Mouse (Mus musculus): ENCODE results near the gene Fam181a. TPM values are rescaled to one million over a fixed set of nuclear protein-coding genes. Genes with fewer than 3 reads are reported as not detected.

Fam181a gene
- total and polyA plus RNA-seq, 2 experiments from 2014 or later = 9.1 to 10.7 TPM

DNA sequence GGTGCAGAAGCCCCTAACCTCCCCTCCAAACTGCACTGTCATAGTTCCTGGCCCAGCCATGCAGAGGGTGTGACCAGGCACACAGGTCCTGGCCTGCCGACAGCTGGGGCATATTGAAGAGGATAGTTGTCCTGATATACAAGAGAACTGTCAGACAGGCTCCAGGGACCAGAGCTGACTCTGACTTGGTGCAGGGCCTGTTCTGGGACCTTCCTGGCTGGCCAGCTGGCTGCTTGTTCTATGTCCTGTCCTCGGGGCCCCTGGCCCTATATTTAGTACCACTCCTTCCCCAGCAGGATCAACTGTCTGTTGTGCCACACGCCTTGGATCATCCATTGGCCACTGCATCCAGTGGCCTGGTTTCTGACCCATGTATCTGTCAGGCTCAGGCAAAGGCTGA, 51.6 kb downstream of the Fam181a start:
- ATAC-seq = no peak
- no peaks in the 10 kb centered on the region for H3K27me3 ChIP-seq (ENCODE audit: insufficient read depth, low read length)
- no peak overlapping the region for H3K9ac ChIP-seq

More for the DNA sequence above, 51.6 kb downstream of the Fam181a start:
- DNase-seq = no peak
- Histone ChIP-seq H3K9me3 (ENCODE audit: low read length) (no peaks in the 10 kb centered on the region), H3K4me1 (ENCODE audit: insufficient read depth) (no peaks in the 10 kb centered on the region), H3K4me2 (ENCODE audit: low read depth) (no peak overlapping the region), H3K27ac (ENCODE audit: low read depth, low read length) (no peak overlapping the region), H3K36me3 (ENCODE audit: insufficient read depth) (no peaks in the 10 kb centered on the region), H3K4me3 (ENCODE audit: low read depth, low read length) (no peak overlapping the region)
- TF ChIP-seq CTCF (IDR thresholded peaks at IDR 0.05; ENCODE audit: low read depth) = no peak
- WGBS = 73% methylated on average over 3 of the region's 3 CpGs

Other genes with a start within 250 kb of the Fam181a start
- 0.67 and 1.5 TPM in 2 replicates for gene Prima1, start 68.8 kb upstream of the Fam181a start, total RNA-seq (2014; rRNA removed)
- 0.69 and 0.72 TPM in 2 replicates for gene Prima1, start 68.8 kb upstream of the Fam181a start, polyA plus RNA-seq (2015; fragmentation: Nextera tagmentation; extraction: Ambion mirVana)
- 1.6 and 2.1 TPM in 2 replicates for gene Asb2, start 45.0 kb downstream of the Fam181a start, total RNA-seq (2014; rRNA removed)
- gene Asb2, start 45.0 kb downstream of the Fam181a start, polyA plus RNA-seq (2015; fragmentation: Nextera tagmentation; extraction: Ambion mirVana) = 1.5 and 1.6 TPM in 2 replicates
- 22.2 and 26.5 TPM in 2 replicates for gene Otub2, start 77.7 kb downstream of the Fam181a start, total RNA-seq (2014; rRNA removed)
- 18.9 and 21.3 TPM in 2 replicates for gene Otub2, start 77.7 kb downstream of the Fam181a start, polyA plus RNA-seq (2015; fragmentation: Nextera tagmentation; extraction: Ambion mirVana)
- 5.1 and 11.8 TPM in 2 replicates for gene 9330161L09Rik, start 96.8 kb downstream of the Fam181a start, total RNA-seq (2014; rRNA removed)
- gene 9330161L09Rik, start 96.8 kb downstream of the Fam181a start, polyA plus RNA-seq (2015; fragmentation: Nextera tagmentation; extraction: Ambion mirVana) = 0.82 and 1.3 TPM in 2 replicates
- 140 and 175 TPM in 2 replicates for gene Ddx24, start 114.9 kb downstream of the Fam181a start, total RNA-seq (2014; rRNA removed)
- gene Ddx24, start 114.9 kb downstream of the Fam181a start, polyA plus RNA-seq (2015; fragmentation: Nextera tagmentation; extraction: Ambion mirVana) = 169 and 173 TPM in 2 replicates
- 13.2 and 19.1 TPM in 2 replicates for gene Ifi27, start 123.2 kb downstream of the Fam181a start, total RNA-seq (2014; rRNA removed)
- 22.1 and 26.5 TPM in 2 replicates for gene Ifi27, start 123.2 kb downstream of the Fam181a start, polyA plus RNA-seq (2015; fragmentation: Nextera tagmentation; extraction: Ambion mirVana)
- 7.8 and 9.4 TPM in 2 replicates for gene Ifi27l2a, start 132.7 kb downstream of the Fam181a start, total RNA-seq (2014; rRNA removed)
- gene Ifi27l2a, start 132.7 kb downstream of the Fam181a start, polyA plus RNA-seq (2015; fragmentation: Nextera tagmentation; extraction: Ambion mirVana) = 10.2 and 16.4 TPM in 2 replicates
- not detected in 2 replicates for gene Ifi27l2b, start 146.2 kb downstream of the Fam181a start, total RNA-seq (2014; rRNA removed)
- not detected in 2 replicates for gene Ifi27l2b, start 146.2 kb downstream of the Fam181a start, polyA plus RNA-seq (2015; fragmentation: Nextera tagmentation; extraction: Ambion mirVana)
- gene Ppp4r4, start 221.3 kb downstream of the Fam181a start, total RNA-seq (2014; rRNA removed) = 9.9 and 12.4 TPM in 2 replicates
- gene Ppp4r4, start 221.3 kb downstream of the Fam181a start, polyA plus RNA-seq (2015; fragmentation: Nextera tagmentation; extraction: Ambion mirVana) = 1.6 and 3.4 TPM in 2 replicates

All from forebrain, postnatal 0 days (tissue).